Comparison of ENCODE assay signal across 11 mouse cellular contexts in the genomic region with DNA sequence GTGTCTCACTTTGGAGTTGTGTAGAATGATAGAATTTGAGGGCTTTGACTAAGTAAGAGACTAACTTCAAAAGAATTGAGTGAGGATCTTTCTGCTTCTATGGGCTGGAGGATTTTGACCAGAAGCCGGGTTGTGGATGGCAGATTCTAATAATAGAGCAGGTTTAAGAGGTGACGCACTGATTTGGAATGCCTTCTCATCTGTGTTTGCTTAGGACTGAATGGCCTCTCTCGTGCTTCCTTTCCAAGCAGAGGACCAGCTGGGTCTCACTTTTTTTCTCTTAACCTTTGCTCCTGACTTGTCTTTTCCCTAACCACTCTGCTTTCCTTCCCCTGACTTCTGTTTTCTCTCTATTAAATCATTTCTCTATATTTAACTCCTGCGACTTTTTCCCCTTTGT.
DNase-seq lines count a peak whose midpoint lies in the region; ATAC-seq lines count a peak whose summit lies in the region.
"Had no signal": no experiment of that assay in that cellular context is flagged by ENCODE, and none has a peak within 500 bp of the region (broad histone marks: within the 10 kb centered on the region; RNA-seq: fewer than 3 reads in every experiment).

No protein-coding gene starts in this region.

- peaks cover 25% of the 10 kb centered on the region for H3K4me1 ChIP-seq in heart, embryonic 16.5 days (ENCODE audit: control insufficient read depth, insufficient read depth, low read length)
- peaks cover 41% of the 10 kb centered on the region for H3K4me1 ChIP-seq in lung, embryonic 15.5 days
- no peaks in the 10 kb centered on the region for H3K4me1 ChIP-seq in midbrain, embryonic 15.5 days

- peak; percentile 8 to 40 for DNase-seq in adrenal gland, postnatal 36 days
- no peak for DNase-seq in adrenal gland, postnatal 14 days
- DNase-seq in adipocyte (ENCODE audit: low spot score) = peak; percentile 87
- DNase-seq in cerebellum, postnatal 4 days (ENCODE audit: low spot score in 2 of 2) = no peak
- no peak for DNase-seq in right cerebral cortex, adult 18-20 months
- DNase-seq: thymus, postnatal 25 days had no signal

- peak overlapping the region; percentile 46 for H3K9ac ChIP-seq in heart, embryonic 16.5 days (ENCODE audit: low read length)
- no peak overlapping the region for H3K9ac ChIP-seq in lung, embryonic 15.5 days
- H3K9ac ChIP-seq in midbrain, embryonic 15.5 days = no peak overlapping the region
- H3K9ac ChIP-seq: embryonic facial prominence, embryonic 15.5 days; hindbrain, embryonic 15.5 days had no signal

- peak overlapping the region; percentile 38; the same call in 1 of the 2 replicates for H3K4me2 ChIP-seq in heart, embryonic 16.5 days (ENCODE audit: low read depth, low read length)
- H3K4me2 ChIP-seq in lung, embryonic 15.5 days = no peak overlapping the region
- no peak overlapping the region for H3K4me2 ChIP-seq in midbrain, embryonic 15.5 days
- H3K4me2 ChIP-seq: embryonic facial prominence, embryonic 15.5 days; hindbrain, embryonic 15.5 days had no signal

- H3K9me3 ChIP-seq in heart, embryonic 16.5 days (replicated peaks; ENCODE audit: control insufficient read depth, low read length) = no peaks in the 10 kb centered on the region
- no peaks in the 10 kb centered on the region for H3K9me3 ChIP-seq in lung, embryonic 15.5 days
- no peaks in the 10 kb centered on the region for H3K9me3 ChIP-seq in midbrain, embryonic 15.5 days
- H3K9me3 ChIP-seq: embryonic facial prominence, embryonic 15.5 days; hindbrain, embryonic 15.5 days had no signal

- WGBS in heart, embryonic 16.5 days = 16% methylated on average over 4 of the region's 4 CpGs
- WGBS in lung, embryonic 15.5 days = 17% methylated on average over 4 of the region's 4 CpGs
- WGBS in midbrain, embryonic 15.5 days = 42% methylated on average over 4 of the region's 4 CpGs

- H3K27ac ChIP-seq in heart, embryonic 16.5 days (ENCODE audit: low read length) = peak overlapping the region; percentile 85
- peak overlapping the region; percentile 43; the same call in 1 of the 2 replicates for H3K27ac ChIP-seq in lung, embryonic 15.5 days
- no peak overlapping the region for H3K27ac ChIP-seq in midbrain, embryonic 15.5 days
- H3K27ac ChIP-seq: hindbrain, embryonic 15.5 days had no signal

- H3K27me3 ChIP-seq in heart, embryonic 16.5 days (ENCODE audit: control insufficient read depth, insufficient read depth, low read length) = no peaks in the 10 kb centered on the region
- H3K27me3 ChIP-seq in lung, embryonic 15.5 days = no peaks in the 10 kb centered on the region
- no peaks in the 10 kb centered on the region for H3K27me3 ChIP-seq in midbrain, embryonic 15.5 days (replicated peaks)
- H3K27me3 ChIP-seq: embryonic facial prominence, embryonic 15.5 days; hindbrain, embryonic 15.5 days had no signal

- no peak overlapping the region for H3K4me3 ChIP-seq in heart, embryonic 16.5 days (ENCODE audit: low read length)
- H3K4me3 ChIP-seq in lung, embryonic 15.5 days = no peak overlapping the region
- H3K4me3 ChIP-seq in midbrain, embryonic 15.5 days = no peak overlapping the region
- H3K4me3 ChIP-seq: embryonic facial prominence, embryonic 15.5 days; hindbrain, embryonic 15.5 days had no signal

- H3K36me3 ChIP-seq in heart, embryonic 16.5 days (ENCODE audit: control insufficient read depth, insufficient read depth) = no peaks in the 10 kb centered on the region
- H3K36me3 ChIP-seq in lung, embryonic 15.5 days = no peaks in the 10 kb centered on the region
- no peaks in the 10 kb centered on the region for H3K36me3 ChIP-seq in midbrain, embryonic 15.5 days (replicated peaks)
- H3K36me3 ChIP-seq: embryonic facial prominence, embryonic 15.5 days; hindbrain, embryonic 15.5 days had no signal

- ATAC-seq in heart, embryonic 16.5 days (replicated peaks; ENCODE audit: extremely low read depth, insufficient read depth, low FRiP score) = peak; percentile 81
- ATAC-seq in lung, embryonic 15.5 days (ENCODE audit: borderline replicate concordance, extremely low read depth, low FRiP score, low TSS enrichment) = no peak
- no peak for ATAC-seq in midbrain, embryonic 15.5 days (replicated peaks)

Comparison
In these comparisons a context has a peak if more than half of its experiments do, and no peak if none do; other contexts are left out.
1. DNase-seq: peak in adrenal gland, postnatal 36 days (2 of 2) and adipocyte (single experiment); none in adrenal gland, postnatal 14 days (single experiment), cerebellum, postnatal 4 days (0 of 2) and right cerebral cortex, adult 18-20 months (single experiment).